Mouse (Mus musculus) limb, embryonic 13.5 days (tissue): ENCODE data around the gene Rpl4. TPM values are rescaled to one million over a fixed set of nuclear protein-coding genes. Genes with fewer than 3 reads are reported as not detected.
A peak's percentile ranks its signal among the peaks of the same experiment; 100 is the strongest.
"Not testable (repeated sequence)": the region's sequence is repeated elsewhere in the genome, so short reads cannot be mapped to it uniquely, and the experiment has no call there.

Experiments
- ATAC-seq: fragments of 200-750 bp; cut with Nextera tagmentation; 2 replicates; pipeline ENCODE4 v1.8.0; 2017; ENCODE audit warnings: low read depth, moderate number of reproducible peaks, moderate TSS enrichment; ENCODE audit not compliant: low FRiP score
- H3K27ac ChIP-seq: fragments of 300-500 bp; sonication (generic); 2 replicates; pipeline ENCODE4 v1.5.1; 2015; ENCODE audit warnings: inconsistent platforms, mild to moderate bottlenecking, moderate library complexity
- H3K27me3 ChIP-seq: fragments of 300-500 bp; sonication (generic); 2 replicates; pipeline ENCODE4 v1.6.1; 2015; ENCODE audit warnings: mild to moderate bottlenecking, inconsistent platforms
- H3K36me3 ChIP-seq: fragments of 300-500 bp; sonication (generic); 2 replicates; pipeline ENCODE4 v1.6.1; 2015; ENCODE audit warnings: inconsistent platforms, mild to moderate bottlenecking, moderate library complexity
- H3K4me1 ChIP-seq: fragments of 300-500 bp; sonication (generic); 2 replicates; pipeline ENCODE4 v1.6.1; 2015; ENCODE audit warnings: inconsistent platforms
- H3K4me2 ChIP-seq: fragments of 300-500 bp; sonication (generic); replicated peaks from 2 replicates; pipeline ENCODE4 v1.6.1; 2015; ENCODE audit warnings: inconsistent platforms, mild to moderate bottlenecking, moderate library complexity
- H3K4me3 ChIP-seq: fragments of 300-500 bp; sonication (generic); 2 replicates; pipeline ENCODE4 v1.5.1; 2015; ENCODE audit warnings: moderate library complexity, mild to moderate bottlenecking, inconsistent platforms
- H3K9ac ChIP-seq: fragments of 300-500 bp; sonication (generic); 2 replicates; pipeline ENCODE4 v1.6.1; 2015; ENCODE audit warnings: mild to moderate bottlenecking, inconsistent platforms
- H3K9me3 ChIP-seq: fragments of 300-500 bp; sonication (generic); 2 replicates; pipeline ENCODE4 v1.6.1; 2016; ENCODE audit warnings: inconsistent platforms
- WGBS: fragments of 180-500 bp; shearing (Covaris S2); methylation state at CpG from one replicate; pipeline ENCODE4 v1.1.7; 2015; 5-methylcytosine and 5-hydroxymethylcytosine counted together
- polyA plus RNA-seq: library from polyadenylated mRNA; unstranded; fragments of >200 nt; fragmentation: Nextera tagmentation; extraction: Ambion mirVana; gene quantifications from 2 replicates; pipeline ENCODE4 v1.2.1, GENCODE M21; 2015

The Rpl4 gene
- polyA plus RNA-seq, 1 experiment from 2014 or later: 1,154 TPM

DNA sequence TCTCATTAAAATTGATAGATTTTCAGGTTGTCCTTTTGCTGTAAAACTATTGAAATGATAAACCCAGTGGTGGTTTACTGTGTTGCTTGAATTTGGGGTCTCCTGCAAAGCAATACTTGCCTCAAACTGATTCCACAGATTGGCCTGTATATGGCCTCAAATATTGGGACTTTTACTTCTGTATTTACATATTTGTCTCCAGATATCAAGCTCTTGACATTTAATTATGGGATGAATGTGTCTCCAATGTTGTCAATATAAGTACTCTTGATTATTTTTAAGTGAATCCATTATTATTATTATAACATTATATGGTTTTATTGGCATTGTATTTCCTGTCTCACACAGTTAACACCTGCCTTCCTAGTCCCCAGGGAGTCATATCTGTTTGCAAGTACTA is 1.2 kb downstream of the Rpl4 start:
- H3K4me2 ChIP-seq: peak overlapping the region; percentile 83
- H3K27me3 ChIP-seq: no peaks in the 10 kb centered on the region
- no peaks in the 10 kb centered on the region for H3K9me3 ChIP-seq
- H3K4me3 ChIP-seq: peak overlapping the region; percentile 64
- H3K27ac ChIP-seq: no peak overlapping the region
- no peak for ATAC-seq
- peak overlapping the region; percentile 86 for H3K9ac ChIP-seq
- H3K36me3 ChIP-seq: peaks cover 44% of the 10 kb centered on the region
- H3K4me1 ChIP-seq: peaks cover 25% of the 10 kb centered on the region

DNA sequence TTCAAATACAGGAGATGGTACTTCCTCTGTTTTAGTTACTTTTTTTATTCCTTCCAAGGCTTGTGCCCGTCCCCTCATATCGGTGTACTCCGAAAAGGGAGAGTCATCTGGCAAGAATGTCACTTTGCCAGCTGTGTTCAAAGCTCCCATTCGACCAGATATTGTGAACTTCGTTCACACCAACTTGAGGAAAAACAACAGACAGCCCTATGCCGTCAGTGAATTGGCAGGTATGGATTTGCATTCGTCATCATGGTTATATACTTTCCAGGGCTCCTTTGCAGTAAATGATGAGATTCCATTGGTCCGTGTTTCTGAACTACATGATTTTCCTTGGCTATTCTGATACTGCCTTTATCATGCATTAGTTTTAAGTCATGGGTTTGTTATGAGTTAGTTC is 1.6 kb downstream of the Rpl4 start:
- ATAC-seq: no peak
- Histone ChIP-seq H3K4me1 (peaks cover 29% of the 10 kb centered on the region), H3K4me2 (peak overlapping the region; percentile 83), H3K27ac (no peak overlapping the region), H3K9me3 (no peaks in the 10 kb centered on the region), H3K27me3 (no peaks in the 10 kb centered on the region), H3K9ac (peak overlapping the region; percentile 86), H3K4me3 (peak overlapping the region; percentile 64), H3K36me3 (peaks cover 44% of the 10 kb centered on the region)
- 63% methylated on average over 8 of the region's 8 CpGs for WGBS

DNA sequence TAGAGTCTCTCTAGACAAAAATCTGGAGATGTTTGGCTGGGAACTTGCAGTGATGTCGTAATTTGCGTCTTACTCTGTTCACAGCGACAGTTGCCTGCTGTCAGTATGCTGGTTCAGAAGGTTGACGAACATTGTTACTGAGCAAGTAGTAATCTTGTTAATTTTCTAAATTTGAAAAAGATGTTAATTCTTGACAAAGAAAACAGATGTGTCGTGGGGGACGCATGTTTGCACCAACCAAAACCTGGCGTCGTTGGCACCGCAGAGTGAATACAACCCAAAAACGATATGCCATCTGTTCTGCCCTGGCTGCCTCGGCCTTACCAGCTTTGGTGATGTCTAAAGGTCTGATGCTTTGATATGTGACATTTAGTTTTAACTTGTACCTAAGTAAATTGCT is 2.2 kb downstream of the Rpl4 start:
- peaks cover 48% of the 10 kb centered on the region for H3K36me3 ChIP-seq
- H3K9me3 ChIP-seq: no peaks in the 10 kb centered on the region
- no peaks in the 10 kb centered on the region for H3K27me3 ChIP-seq
- H3K9ac ChIP-seq: no peak overlapping the region
- WGBS: 88% methylated on average over 11 of the region's 11 CpGs
- no peak for ATAC-seq
- H3K4me2 ChIP-seq: no peak overlapping the region
- no peak overlapping the region for H3K27ac ChIP-seq
- H3K4me1 ChIP-seq: peaks cover 33% of the 10 kb centered on the region
- no peak overlapping the region for H3K4me3 ChIP-seq

DNA sequence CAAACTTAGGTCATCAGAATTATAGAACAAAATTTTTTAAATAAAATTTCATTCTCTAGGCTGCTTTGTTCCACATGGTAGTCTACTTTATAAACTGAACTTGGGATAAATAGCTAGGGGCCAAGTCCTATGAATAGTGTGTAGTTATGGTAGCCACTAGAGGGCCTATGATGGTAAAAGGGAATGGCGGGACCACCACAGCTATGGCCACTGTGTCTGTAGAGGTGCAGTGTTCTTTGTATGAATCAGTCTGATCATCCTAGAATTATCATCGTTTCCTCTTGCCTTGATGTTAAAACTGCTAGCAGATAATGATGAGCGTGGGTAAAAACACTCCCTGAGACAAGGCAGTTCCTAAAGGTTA is 5.4 kb downstream of the Rpl4 start:
- H3K27me3 ChIP-seq: no peaks in the 10 kb centered on the region
- no peak overlapping the region for H3K9ac ChIP-seq
- 40% methylated on average over 3 of the region's 3 CpGs for WGBS
- H3K27ac ChIP-seq: peak overlapping the region; percentile 79
- ATAC-seq: peak; percentile 64
- H3K4me1 ChIP-seq: peaks cover 21% of the 10 kb centered on the region
- no peaks in the 10 kb centered on the region for H3K9me3 ChIP-seq
- H3K36me3 ChIP-seq: peaks cover 76% of the 10 kb centered on the region
- H3K4me3 ChIP-seq: peak overlapping the region; percentile 68
- peak overlapping the region; percentile 65 for H3K4me2 ChIP-seq

DNA sequence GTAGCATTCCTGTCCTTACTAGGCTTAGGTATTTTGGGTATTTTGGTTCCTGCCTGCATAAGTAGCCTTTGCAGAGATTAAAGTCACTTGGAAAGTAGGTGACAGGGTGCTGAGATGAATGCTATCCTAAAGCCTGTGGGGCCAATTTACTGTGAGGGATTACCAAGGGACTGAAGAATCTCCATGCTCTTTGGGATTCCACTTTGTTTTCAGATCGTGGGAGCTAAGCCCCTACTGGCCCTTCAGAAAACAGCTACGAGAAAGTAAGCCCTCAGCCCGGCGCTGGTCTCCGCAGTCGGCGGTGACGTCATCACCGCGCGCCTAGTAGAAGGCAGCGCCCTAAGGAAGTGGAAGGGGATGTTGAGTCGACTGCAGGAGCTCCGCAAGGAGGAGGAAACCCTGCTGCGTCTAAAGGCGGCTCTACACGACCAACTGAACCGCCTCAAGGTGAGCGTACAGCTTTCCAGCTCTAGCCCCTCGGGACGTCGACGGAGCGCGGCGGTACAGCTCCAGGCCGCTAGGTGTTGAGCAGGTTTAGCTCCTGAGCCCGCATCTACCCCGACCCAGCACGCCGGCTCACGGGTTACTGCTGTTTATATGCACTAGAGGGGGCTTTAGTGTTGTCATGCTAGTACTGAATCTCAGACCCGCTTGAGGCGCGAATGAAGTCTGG is 5.9 kb downstream of the Rpl4 start, which contains the start of gene Snapc5:
Gene Snapc5, plus strand, starts transcription at position 301 of the 673 bp plus-strand sequence.
- peaks cover 21% of the 10 kb centered on the region for H3K4me1 ChIP-seq
- WGBS: under 1% methylated on average over 35 of the region's 35 CpGs
- ATAC-seq: peak; percentile 94
- H3K36me3 ChIP-seq: peaks cover 80% of the 10 kb centered on the region
- peak within 1 kb of the TSS; percentile 68 for H3K4me3 ChIP-seq
- peak within 1 kb of the TSS; percentile 72 for H3K9ac ChIP-seq
- H3K4me2 ChIP-seq: peak within 1 kb of the TSS; percentile 65
- no peaks in the 10 kb centered on the region for H3K9me3 ChIP-seq
- H3K27me3 ChIP-seq: no peaks in the 10 kb centered on the region
- peak within 1 kb of the TSS; percentile 79 for H3K27ac ChIP-seq

DNA sequence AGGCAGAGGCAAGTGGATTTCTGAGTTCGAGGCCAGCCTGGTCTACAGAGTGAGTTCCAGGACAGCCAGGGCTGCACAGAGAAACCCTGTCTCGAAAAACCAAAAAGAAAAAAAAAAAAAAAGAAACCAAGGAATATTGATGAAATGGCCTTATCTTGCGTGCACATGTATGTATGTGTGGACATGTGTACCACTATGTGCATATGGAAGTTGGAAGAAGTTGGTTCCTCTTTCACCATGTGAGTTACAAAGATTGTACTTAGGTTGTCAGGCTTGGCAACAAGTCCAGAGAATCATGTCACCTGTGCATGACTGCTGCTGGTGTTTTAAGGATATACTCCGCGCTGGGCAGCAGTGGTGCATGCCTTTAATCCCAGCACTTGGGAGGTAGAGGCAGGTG is 10.1 kb downstream of the Rpl4 start:
- ATAC-seq, H3K4me3 ChIP-seq, H3K27me3 ChIP-seq, H3K27ac ChIP-seq, H3K9ac ChIP-seq, H3K9me3 ChIP-seq, H3K4me1 ChIP-seq, H3K4me2 ChIP-seq: not testable (repeated sequence)
- WGBS: 88% methylated on average over 5 of the region's 5 CpGs
- peaks cover 82% of the 10 kb centered on the region for H3K36me3 ChIP-seq

DNA sequence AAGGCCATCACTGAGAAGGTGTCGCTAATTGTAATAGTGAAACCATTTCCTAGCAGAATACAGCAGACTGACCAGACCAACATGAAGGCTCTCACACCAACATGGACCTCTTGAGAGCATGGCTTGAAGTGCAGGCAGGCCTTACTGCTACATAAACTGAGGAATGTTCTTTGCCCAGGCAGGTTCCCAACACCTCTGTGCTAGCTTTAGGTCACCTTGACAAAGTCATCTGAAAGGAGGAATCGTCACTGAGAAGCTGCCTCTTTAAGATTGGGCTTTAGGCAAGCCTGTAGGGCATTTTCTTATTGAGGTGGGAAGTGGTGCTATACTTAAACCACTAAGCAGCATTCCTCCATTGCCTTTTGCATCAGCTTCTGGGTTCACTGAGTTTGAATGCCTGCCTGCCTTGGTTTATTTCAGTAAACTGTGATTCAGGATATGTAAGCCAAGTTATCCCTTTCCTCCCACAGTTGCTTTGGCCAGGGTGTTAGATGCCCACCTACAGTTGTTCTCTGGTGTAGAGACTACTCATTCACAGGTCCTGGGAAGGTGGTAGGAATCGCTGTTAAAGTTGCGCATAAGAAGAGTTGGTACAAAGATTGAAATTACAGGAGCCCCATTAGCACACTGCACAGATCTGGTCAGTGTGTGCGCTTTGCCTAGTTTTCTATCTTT is 11.1 kb downstream of the Rpl4 start:
- no peak overlapping the region for H3K4me2 ChIP-seq
- no peak for ATAC-seq
- WGBS: 87% methylated on average over 5 of the region's 5 CpGs
- no peak overlapping the region for H3K27ac ChIP-seq
- H3K9ac ChIP-seq: no peak overlapping the region
- no peaks in the 10 kb centered on the region for H3K9me3 ChIP-seq
- peaks cover 86% of the 10 kb centered on the region for H3K36me3 ChIP-seq
- H3K4me1 ChIP-seq: peaks cover 8% of the 10 kb centered on the region
- H3K4me3 ChIP-seq: no peak overlapping the region
- H3K27me3 ChIP-seq: no peaks in the 10 kb centered on the region

DNA sequence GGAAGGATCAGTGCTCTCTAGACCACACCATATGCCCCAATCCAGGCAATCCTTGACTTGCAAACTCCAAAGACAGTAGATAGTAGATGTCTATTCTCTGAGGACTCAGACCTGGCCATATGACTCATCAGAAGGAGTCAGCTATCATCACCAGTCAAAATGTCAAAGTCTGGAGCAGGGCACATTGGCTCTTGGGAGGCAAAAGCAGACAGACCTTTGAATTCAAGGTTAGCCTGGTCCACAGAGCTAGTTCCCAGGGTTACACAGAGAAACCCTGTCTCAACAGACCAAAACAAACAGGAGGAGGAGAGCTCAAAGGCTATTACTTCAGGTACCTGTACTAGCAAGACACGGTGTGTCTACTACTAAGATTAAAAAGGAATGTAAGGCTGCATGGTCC is 20.7 kb downstream of the Rpl4 start:
- peaks cover 48% of the 10 kb centered on the region for H3K36me3 ChIP-seq
- H3K27ac ChIP-seq: no peak overlapping the region
- no peaks in the 10 kb centered on the region for H3K9me3 ChIP-seq
- no peak overlapping the region for H3K4me2 ChIP-seq
- H3K4me3 ChIP-seq: no peak overlapping the region
- H3K27me3 ChIP-seq: no peaks in the 10 kb centered on the region
- WGBS: 94% methylated on average over 1 of the region's 1 CpGs
- H3K4me1 ChIP-seq: no peaks in the 10 kb centered on the region
- H3K9ac ChIP-seq: no peak overlapping the region
- ATAC-seq: no peak

DNA sequence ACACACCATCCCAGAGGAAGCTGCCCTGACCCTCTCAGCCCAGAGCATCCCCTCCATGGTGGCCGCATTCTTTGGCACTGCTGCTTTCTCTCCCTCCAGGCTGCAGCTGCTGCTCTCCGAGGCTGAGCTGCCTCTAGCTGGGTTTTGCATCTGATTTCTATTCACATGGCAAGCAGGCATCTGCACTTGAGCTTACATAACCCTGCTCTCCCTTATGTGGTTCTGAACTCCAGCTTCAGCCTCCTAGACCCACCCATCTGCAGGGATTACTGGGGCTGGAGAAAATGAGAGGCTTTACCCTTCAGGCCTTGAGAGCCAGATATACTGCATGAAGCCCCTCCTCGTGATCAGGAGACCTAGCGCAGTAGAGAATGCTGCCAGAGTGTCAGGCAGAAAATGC is 22.4 kb downstream of the Rpl4 start:
- H3K4me3 ChIP-seq: no peak overlapping the region
- peaks cover 43% of the 10 kb centered on the region for H3K36me3 ChIP-seq
- H3K27ac ChIP-seq: no peak overlapping the region
- ATAC-seq: no peak
- WGBS: 79% methylated on average over 4 of the region's 4 CpGs
- H3K4me2 ChIP-seq: no peak overlapping the region
- no peak overlapping the region for H3K9ac ChIP-seq
- H3K27me3 ChIP-seq: no peaks in the 10 kb centered on the region
- no peaks in the 10 kb centered on the region for H3K9me3 ChIP-seq
- H3K4me1 ChIP-seq: no peaks in the 10 kb centered on the region

DNA sequence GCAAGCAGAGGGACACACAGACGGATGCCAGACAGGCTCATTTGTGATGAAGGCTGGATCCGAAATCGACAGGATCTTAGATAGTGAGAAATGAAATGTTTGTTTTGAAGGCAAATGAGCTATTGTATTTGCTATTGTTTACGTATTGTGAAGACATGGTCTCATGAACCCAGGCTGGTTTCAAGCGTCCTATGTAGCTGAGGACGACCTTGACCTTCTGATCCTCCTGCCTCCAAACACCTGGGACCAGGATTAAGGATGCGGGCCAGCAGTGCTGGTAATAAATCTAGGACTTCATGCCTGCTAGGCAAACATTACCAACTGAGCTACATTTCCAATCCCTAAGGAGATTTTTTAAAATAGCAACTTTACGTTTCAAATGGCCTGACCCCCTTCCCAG is 24.3 kb downstream of the Rpl4 start:
- no peak overlapping the region for H3K9ac ChIP-seq
- H3K4me3 ChIP-seq: no peak overlapping the region
- WGBS: 79% methylated on average over 8 of the region's 8 CpGs
- no peaks in the 10 kb centered on the region for H3K4me1 ChIP-seq
- H3K36me3 ChIP-seq: peaks cover 41% of the 10 kb centered on the region
- H3K27ac ChIP-seq: no peak overlapping the region
- ATAC-seq: no peak
- no peaks in the 10 kb centered on the region for H3K27me3 ChIP-seq
- no peaks in the 10 kb centered on the region for H3K9me3 ChIP-seq
- no peak overlapping the region for H3K4me2 ChIP-seq

DNA sequence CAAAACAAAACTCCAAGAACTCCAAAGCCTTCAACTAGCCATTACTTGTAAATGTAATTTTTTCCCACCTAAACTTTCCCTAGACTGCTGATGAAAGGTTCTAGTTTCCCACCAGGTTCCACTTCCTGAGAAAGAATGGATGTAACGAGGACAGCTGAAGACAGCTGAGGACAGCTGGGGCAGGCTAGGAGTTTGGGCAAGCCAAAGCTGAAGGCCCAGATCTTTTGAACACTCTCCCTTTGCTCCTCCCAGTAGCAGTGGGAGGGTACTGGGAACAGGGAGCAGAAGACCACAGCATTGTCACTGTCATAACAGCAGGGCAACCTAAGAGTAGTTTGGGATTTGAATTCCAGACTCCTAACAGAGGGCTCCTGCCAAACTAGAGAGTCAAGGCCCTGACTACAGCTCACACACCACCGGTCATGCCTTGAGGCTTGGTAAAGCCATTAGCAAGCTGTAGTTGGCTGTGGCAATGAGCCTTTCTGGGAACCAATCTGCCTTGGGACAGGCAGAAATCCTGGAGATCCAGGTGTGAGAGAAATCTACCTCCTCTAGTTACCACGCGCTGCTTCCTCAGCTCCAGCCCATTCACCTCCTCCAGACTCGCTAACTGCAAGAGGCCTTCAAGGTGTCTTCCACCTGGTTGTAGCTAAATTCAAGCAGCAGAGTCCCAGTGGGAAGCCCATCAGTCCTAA is 25.0 kb downstream of the Rpl4 start:
- 84% methylated on average over 5 of the region's 5 CpGs for WGBS
- Histone ChIP-seq H3K36me3 (peaks cover 41% of the 10 kb centered on the region), H3K27ac (no peak overlapping the region)

DNA sequence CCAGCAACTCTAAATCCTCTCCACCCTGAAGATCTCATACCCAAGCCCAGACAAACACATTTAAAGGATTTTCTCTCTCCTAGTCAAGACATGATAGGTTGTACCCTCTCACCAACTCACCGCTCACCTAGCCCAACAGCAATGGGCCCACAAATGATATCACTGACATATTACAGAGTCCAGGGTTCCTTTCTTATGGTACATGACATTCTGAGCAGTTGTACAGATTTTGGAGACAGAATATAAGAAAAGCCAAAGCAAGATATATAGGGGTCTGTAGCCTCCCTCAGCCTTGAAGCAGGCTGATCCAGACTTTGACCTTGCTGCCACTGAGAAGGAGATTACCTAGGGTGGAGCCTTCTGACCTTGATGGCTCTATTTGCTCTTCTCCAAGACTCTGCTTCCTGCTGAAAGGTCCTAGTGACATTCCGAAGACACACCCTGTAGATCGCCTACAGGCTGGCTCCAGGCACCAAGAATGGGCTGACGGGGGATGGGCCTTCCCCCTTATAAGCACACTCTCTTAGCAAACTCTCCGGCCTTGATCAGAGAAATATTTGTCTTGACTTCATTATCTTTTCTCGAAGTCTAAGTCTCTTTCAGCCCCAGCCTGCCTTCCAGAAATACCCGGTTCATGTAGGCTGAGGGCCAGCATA is 25.7 kb downstream of the Rpl4 start:
- not testable (repeated sequence) for H3K4me3 ChIP-seq, H3K9ac ChIP-seq, ATAC-seq, H3K4me1 ChIP-seq, H3K27me3 ChIP-seq, H3K9me3 ChIP-seq, H3K4me2 ChIP-seq, H3K27ac ChIP-seq
- 90% methylated on average over 7 of the region's 7 CpGs for WGBS
- peaks cover 44% of the 10 kb centered on the region for H3K36me3 ChIP-seq

More for the DNA sequence above, 25.0 kb downstream of the Rpl4 start:
- no peaks in the 10 kb centered on the region for H3K27me3 ChIP-seq
- no peak overlapping the region for H3K9ac ChIP-seq
- no peaks in the 10 kb centered on the region for H3K9me3 ChIP-seq
- no peak overlapping the region for H3K4me3 ChIP-seq
- no peaks in the 10 kb centered on the region for H3K4me1 ChIP-seq
- H3K4me2 ChIP-seq: no peak overlapping the region
- ATAC-seq: no peak
